Mouse (Mus musculus) midbrain, embryonic 16.5 days (tissue): ENCODE results near the gene Fam171b. TPM values are rescaled to one million over a fixed set of nuclear protein-coding genes. Genes with fewer than 3 reads are reported as not detected.
A peak's percentile ranks its signal among the peaks of the same experiment; 100 is the strongest.

Experiments
- ATAC-seq: fragments of 200-750 bp; cut with Nextera tagmentation; 2 replicates; pipeline ENCODE4 v1.8.0; 2017; ENCODE audit warnings: moderate TSS enrichment
- H3K27ac ChIP-seq: fragments of 300-500 bp; sonication (generic); 2 replicates; pipeline ENCODE4 v1.5.1; 2014; ENCODE audit warnings: mild to moderate bottlenecking, low read length, mixed read lengths
- H3K27me3 ChIP-seq: fragments of 300-500 bp; sonication (generic); 2 replicates; pipeline ENCODE4 v1.6.1; 2014; ENCODE audit warnings: low read depth, low read length, mixed read lengths; ENCODE audit not compliant: control insufficient read depth, insufficient read depth
- H3K36me3 ChIP-seq: fragments of 300-500 bp; sonication (generic); 2 replicates; pipeline ENCODE4 v1.6.1; 2014; ENCODE audit warnings: mild to moderate bottlenecking, low read length, moderate library complexity, mixed read lengths; ENCODE audit not compliant: control insufficient read depth, insufficient read depth
- H3K4me1 ChIP-seq: fragments of 300-500 bp; sonication (generic); 2 replicates; pipeline ENCODE4 v1.6.1; 2014; ENCODE audit warnings: mild to moderate bottlenecking, low read length, mixed read lengths; ENCODE audit not compliant: control insufficient read depth, insufficient read depth
- H3K4me2 ChIP-seq: fragments of 300-500 bp; sonication (generic); 2 replicates; pipeline ENCODE4 v1.6.1; 2014; ENCODE audit warnings: mild to moderate bottlenecking, low read length, mixed read lengths
- H3K4me3 ChIP-seq: fragments of 300-500 bp; sonication (generic); 2 replicates; pipeline ENCODE4 v1.5.1; 2014; ENCODE audit warnings: low read depth, mild to moderate bottlenecking, low read length, moderate library complexity, mixed read lengths
- H3K9ac ChIP-seq: fragments of 300-500 bp; sonication (generic); 2 replicates; pipeline ENCODE4 v1.6.1; 2014; ENCODE audit warnings: low read depth, low read length, mixed read lengths
- H3K9me3 ChIP-seq: fragments of 300-500 bp; sonication (generic); replicated peaks from 2 replicates; pipeline ENCODE4 v1.6.1; 2014; ENCODE audit warnings: mild to moderate bottlenecking, low read length, mixed read lengths; ENCODE audit not compliant: control insufficient read depth, poor library complexity, severe bottlenecking
- WGBS: fragments of 180-500 bp; shearing (Covaris S2); extraction: QIAGEN DNeasy Blood & Tissue Kit; methylation state at CpG from one replicate; pipeline ENCODE4 v1.1.7; 2014; 5-methylcytosine and 5-hydroxymethylcytosine counted together
- polyA plus RNA-seq: library from polyadenylated mRNA; unstranded; fragments of >200 nt; fragmentation: Nextera tagmentation; extraction: Ambion mirVana; gene quantifications from 2 replicates; pipeline ENCODE4 v1.2.1, GENCODE M21; 2015

The Fam171b gene
- polyA plus RNA-seq, 1 experiment from 2014 or later, result 94.6 TPM

- no peak overlapping the region for H3K4me3 ChIP-seq
- H3K9me3 ChIP-seq, result no peaks in the 10 kb centered on the region
- no peaks in the 10 kb centered on the region for H3K36me3 ChIP-seq
- H3K4me1 ChIP-seq, result no peaks in the 10 kb centered on the region
- no peak overlapping the region for H3K9ac ChIP-seq
- no peak overlapping the region for H3K4me2 ChIP-seq
- no peak overlapping the region for H3K27ac ChIP-seq
- ATAC-seq, result peak; percentile 68
- no peaks in the 10 kb centered on the region for H3K27me3 ChIP-seq
- 50% methylated on average over 9 of the region's 9 CpGs for WGBS
Observed at GRCm38 (mm10) chr2:83797902-83798497, 14.4 kb upstream of the Fam171b start.

GRCm38 (mm10) chr2:83813273-83813892 lies 947 bp downstream of the Fam171b start:
- peak overlapping the region; percentile 91 for H3K9ac ChIP-seq
- H3K36me3 ChIP-seq, result no peaks in the 10 kb centered on the region
- 6% methylated on average over 10 of the region's 10 CpGs for WGBS

GRCm38 (mm10) chr2:83814009-83814408 lies 1.6 kb downstream of the Fam171b start:
- no peaks in the 10 kb centered on the region for H3K9me3 ChIP-seq
- ATAC-seq, result no peak
- H3K9ac ChIP-seq, result peak overlapping the region; percentile 91
- H3K4me1 ChIP-seq, result peaks cover 16% of the 10 kb centered on the region
- peak overlapping the region; percentile 96 for H3K27ac ChIP-seq
- H3K36me3 ChIP-seq, result no peaks in the 10 kb centered on the region
- peak overlapping the region; percentile 79 for H3K4me2 ChIP-seq
- H3K4me3 ChIP-seq, result peak overlapping the region; percentile 92
- WGBS, result 16% methylated on average over 6 of the region's 6 CpGs
- no peaks in the 10 kb centered on the region for H3K27me3 ChIP-seq

More at GRCm38 (mm10) chr2:83813273-83813892, 947 bp downstream of the Fam171b start:
- H3K4me1 ChIP-seq, result peaks cover 16% of the 10 kb centered on the region
- H3K9me3 ChIP-seq, result no peaks in the 10 kb centered on the region
- H3K4me3 ChIP-seq, result peak overlapping the region; percentile 92
- peak; percentile 63 for ATAC-seq
- H3K27me3 ChIP-seq, result no peaks in the 10 kb centered on the region
- peak overlapping the region; percentile 79 for H3K4me2 ChIP-seq
- peak overlapping the region; percentile 96 for H3K27ac ChIP-seq

GRCm38 (mm10) chr2:83816147-83816546 lies 3.7 kb downstream of the Fam171b start:
- Histone ChIP-seq H3K4me2 (peak overlapping the region; percentile 24; the same call in 1 of the 2 replicates), H3K9ac (no peak overlapping the region), H3K27me3 (no peaks in the 10 kb centered on the region), H3K27ac (no peak overlapping the region), H3K4me1 (peaks cover 21% of the 10 kb centered on the region), H3K4me3 (no peak overlapping the region), H3K9me3 (no peaks in the 10 kb centered on the region), H3K36me3 (no peaks in the 10 kb centered on the region)
- 45% methylated on average over 6 of the region's 6 CpGs for WGBS
- ATAC-seq, result no peak

GRCm38 (mm10) chr2:83825161-83825560 lies 12.7 kb downstream of the Fam171b start:
- WGBS, result 59% methylated on average over 5 of the region's 5 CpGs
- H3K36me3 ChIP-seq, result no peaks in the 10 kb centered on the region
- H3K27ac ChIP-seq, result no peak overlapping the region
- no peak overlapping the region for H3K4me3 ChIP-seq
- H3K9me3 ChIP-seq, result no peaks in the 10 kb centered on the region
- ATAC-seq, result no peak
- H3K4me2 ChIP-seq, result no peak overlapping the region
- H3K9ac ChIP-seq, result no peak overlapping the region
- peaks cover 14% of the 10 kb centered on the region for H3K4me1 ChIP-seq
- H3K27me3 ChIP-seq, result no peaks in the 10 kb centered on the region

- ATAC-seq, result 0 out of 2 replicates have a peak, but pooled peaks have one; percentile 33
- 11% methylated on average over 3 of the region's 3 CpGs for WGBS
- Histone ChIP-seq H3K36me3 (no peaks in the 10 kb centered on the region), H3K4me3 (no peak overlapping the region), H3K4me1 (peaks cover 14% of the 10 kb centered on the region), H3K27ac (peak overlapping the region; percentile 66), H3K9ac (no peak overlapping the region), H3K9me3 (no peaks in the 10 kb centered on the region), H3K27me3 (no peaks in the 10 kb centered on the region), H3K4me2 (peak overlapping the region; percentile 20)
Observed at GRCm38 (mm10) chr2:83828895-83829539, 16.6 kb downstream of the Fam171b start.

GRCm38 (mm10) chr2:83832903-83833302 lies 20.5 kb downstream of the Fam171b start:
- Histone ChIP-seq H3K27me3 (no peaks in the 10 kb centered on the region), H3K4me1 (peaks cover 17% of the 10 kb centered on the region), H3K9me3 (no peaks in the 10 kb centered on the region), H3K4me2 (no peak overlapping the region), H3K9ac (no peak overlapping the region), H3K36me3 (no peaks in the 10 kb centered on the region), H3K4me3 (no peak overlapping the region), H3K27ac (no peak overlapping the region)
- ATAC-seq, result no peak
- 83% methylated on average over 4 of the region's 4 CpGs for WGBS

- Histone ChIP-seq H3K27me3 (no peaks in the 10 kb centered on the region), H3K4me3 (no peak overlapping the region), H3K9me3 (no peaks in the 10 kb centered on the region), H3K4me1 (peaks cover 9% of the 10 kb centered on the region), H3K27ac (peak overlapping the region; percentile 81), H3K9ac (peak overlapping the region; percentile 25; the same call in 1 of the 2 replicates), H3K4me2 (peak overlapping the region; percentile 36), H3K36me3 (no peaks in the 10 kb centered on the region)
- WGBS, result 19% methylated on average over 10 of the region's 10 CpGs
- peak; percentile 30; the same call in 1 of the 2 replicates for ATAC-seq
Observed at GRCm38 (mm10) chr2:83835313-83836070, 23.1 kb downstream of the Fam171b start.
